In genomic region chr8:105851651-105852143, GRCm38 (mm10) we compare ENCODE assay signal across 8 mouse cellular contexts. TPM values are rescaled to one million over a fixed set of nuclear protein-coding genes. Genes with fewer than 3 reads are reported as not detected.
DNase-seq lines count a peak whose midpoint lies in the region; ATAC-seq lines count a peak whose summit lies in the region.

No protein-coding gene starts in this region.

- H3K36me3 ChIP-seq in embryonic facial prominence, embryonic 12.5 days, result peaks cover 26% of the 10 kb centered on the region
- peaks cover 30% of the 10 kb centered on the region for H3K36me3 ChIP-seq in limb, embryonic 12.5 days
- H3K36me3 ChIP-seq in midbrain, embryonic 14.5 days (ENCODE audit: control insufficient read depth, insufficient read depth, low read length), result peaks cover 30% of the 10 kb centered on the region

- no peaks in the 10 kb centered on the region for H3K9me3 ChIP-seq in embryonic facial prominence, embryonic 12.5 days
- no peaks in the 10 kb centered on the region for H3K9me3 ChIP-seq in limb, embryonic 12.5 days
- no peaks in the 10 kb centered on the region for H3K9me3 ChIP-seq in midbrain, embryonic 14.5 days (ENCODE audit: control insufficient read depth, low read length)

- WGBS in embryonic facial prominence, embryonic 12.5 days, result under 1% methylated on average over 34 of the region's 34 CpGs
- WGBS in limb, embryonic 12.5 days, result under 1% methylated on average over 34 of the region's 34 CpGs
- WGBS in midbrain, embryonic 14.5 days, result under 1% methylated on average over 34 of the region's 34 CpGs

- peak; percentile 83 for ATAC-seq in embryonic facial prominence, embryonic 12.5 days (ENCODE audit: insufficient number of reproducible peaks, insufficient read depth, low FRiP score, low TSS enrichment)
- peak; percentile 75 for ATAC-seq in limb, embryonic 12.5 days (ENCODE audit: insufficient number of reproducible peaks, insufficient read depth, low FRiP score, low TSS enrichment, low read depth)
- ATAC-seq in midbrain, embryonic 14.5 days (ENCODE audit: low FRiP score, low TSS enrichment), result peak; percentile 86

- H3K4me2 ChIP-seq in embryonic facial prominence, embryonic 12.5 days (replicated peaks), result peak overlapping the region; percentile 68
- H3K4me2 ChIP-seq in limb, embryonic 12.5 days, result peak overlapping the region; percentile 69
- peak overlapping the region; percentile 58 for H3K4me2 ChIP-seq in midbrain, embryonic 14.5 days (ENCODE audit: low read length)

- peak overlapping the region; percentile 80 for H3K9ac ChIP-seq in embryonic facial prominence, embryonic 12.5 days
- H3K9ac ChIP-seq in limb, embryonic 12.5 days (replicated peaks), result peak overlapping the region; percentile 77
- peak overlapping the region; percentile 72 for H3K9ac ChIP-seq in midbrain, embryonic 14.5 days (replicated peaks; ENCODE audit: low read length)

- DNase-seq in 416B (ENCODE audit: low read depth), result peak; percentile 95
- DNase-seq in adrenal gland, postnatal 36 days, result peak; percentile 90 to 92
- DNase-seq in heart, adult 18-20 months, result peak; percentile 92 to 96
- peak; percentile 89 for DNase-seq in kidney, adult 18-20 months
- peak; percentile 97 for DNase-seq in midbrain, embryonic 14.5 days
- peak; percentile 74 to 85 for DNase-seq in spleen, adult 18-20 months

- no peaks in the 10 kb centered on the region for H3K27me3 ChIP-seq in embryonic facial prominence, embryonic 12.5 days
- no peaks in the 10 kb centered on the region for H3K27me3 ChIP-seq in limb, embryonic 12.5 days
- no peaks in the 10 kb centered on the region for H3K27me3 ChIP-seq in midbrain, embryonic 14.5 days (ENCODE audit: control insufficient read depth, insufficient read depth, low read length)

- H3K4me3 ChIP-seq in embryonic facial prominence, embryonic 12.5 days, result peak overlapping the region; percentile 79
- H3K4me3 ChIP-seq in limb, embryonic 12.5 days (replicated peaks), result peak overlapping the region; percentile 74
- H3K4me3 ChIP-seq in midbrain, embryonic 14.5 days (replicated peaks; ENCODE audit: low read depth, low read length), result peak overlapping the region; percentile 73

- H3K4me1 ChIP-seq in embryonic facial prominence, embryonic 12.5 days, result peaks cover 17% of the 10 kb centered on the region
- H3K4me1 ChIP-seq in limb, embryonic 12.5 days (replicated peaks), result peaks cover 20% of the 10 kb centered on the region
- peaks cover 20% of the 10 kb centered on the region for H3K4me1 ChIP-seq in midbrain, embryonic 14.5 days (ENCODE audit: control insufficient read depth, insufficient read depth, low read length)

- peak overlapping the region; percentile 78 for H3K27ac ChIP-seq in embryonic facial prominence, embryonic 12.5 days
- H3K27ac ChIP-seq in limb, embryonic 12.5 days, result peak overlapping the region; percentile 82
- H3K27ac ChIP-seq in midbrain, embryonic 14.5 days (replicated peaks; ENCODE audit: low read depth, low read length), result peak overlapping the region; percentile 80

RNA-seq across cellular contexts. Expression of gene Cenpt, which starts 1.4 kb away (rescaled TPM):
- 1 to 10 TPM; 4.3 to 9.6 TPM for total RNA-seq in adrenal gland, postnatal 36 days (2021)
- polyA plus RNA-seq in embryonic facial prominence, embryonic 12.5 days (2016; fragmentation: Nextera tagmentation; extraction: Ambion mirVana), result 59.8 and 60.6 TPM in 2 replicates
- 1 to 10 TPM; 2.2 to 2.5 TPM for total RNA-seq in heart, adult 18-20 months (2021)
- polyA plus RNA-seq in limb, embryonic 12.5 days (2016; fragmentation: Nextera tagmentation; extraction: Ambion mirVana), result 55.3 and 59.2 TPM in 2 replicates
- polyA plus RNA-seq in midbrain, embryonic 14.5 days (2014; fragmentation: Nextera tagmentation; extraction: Ambion mirVana), result 46.7 and 55.7 TPM in 2 replicates

RNA-seq across cellular contexts. Expression of gene Thap11, which starts 3.2 kb away (rescaled TPM):
- total RNA-seq in adrenal gland, postnatal 36 days (2021), result 10 to 100 TPM; 40.0 to 41.1 TPM
- 84.6 and 86.8 TPM in 2 replicates for polyA plus RNA-seq in embryonic facial prominence, embryonic 12.5 days (2016; fragmentation: Nextera tagmentation; extraction: Ambion mirVana)
- total RNA-seq in heart, adult 18-20 months (2021), result 10 to 100 TPM; 27.5 to 27.8 TPM
- polyA plus RNA-seq in limb, embryonic 12.5 days (2016; fragmentation: Nextera tagmentation; extraction: Ambion mirVana), result 85.6 and 96.3 TPM in 2 replicates
- 49.8 and 51.5 TPM in 2 replicates for polyA plus RNA-seq in midbrain, embryonic 14.5 days (2014; fragmentation: Nextera tagmentation; extraction: Ambion mirVana)

RNA-seq across cellular contexts. Expression of gene Nutf2, which starts 8.7 kb away (rescaled TPM):
- 10 to 100 TPM; 43.2 to 43.8 TPM for total RNA-seq in adrenal gland, postnatal 36 days (2021)
- polyA plus RNA-seq in embryonic facial prominence, embryonic 12.5 days (2016; fragmentation: Nextera tagmentation; extraction: Ambion mirVana), result 228 and 268 TPM in 2 replicates
- 10 to 100 TPM; 27.0 to 43.8 TPM for total RNA-seq in heart, adult 18-20 months (2021)
- polyA plus RNA-seq in limb, embryonic 12.5 days (2016; fragmentation: Nextera tagmentation; extraction: Ambion mirVana), result 253 and 266 TPM in 2 replicates
- polyA plus RNA-seq in midbrain, embryonic 14.5 days (2014; fragmentation: Nextera tagmentation; extraction: Ambion mirVana), result 217 and 221 TPM in 2 replicates

RNA-seq across cellular contexts. Expression of gene Tsnaxip1, which starts 24.2 kb away (rescaled TPM):
- total RNA-seq in adrenal gland, postnatal 36 days (2021), result not detected
- 0.43 TPM in 1 of 2 replicates, not detected in the other for polyA plus RNA-seq in embryonic facial prominence, embryonic 12.5 days (2016; fragmentation: Nextera tagmentation; extraction: Ambion mirVana)
- not detected for total RNA-seq in heart, adult 18-20 months (2021)
- 0.17 and 0.56 TPM in 2 replicates for polyA plus RNA-seq in limb, embryonic 12.5 days (2016; fragmentation: Nextera tagmentation; extraction: Ambion mirVana)
- polyA plus RNA-seq in midbrain, embryonic 14.5 days (2014; fragmentation: Nextera tagmentation; extraction: Ambion mirVana), result 0.24 and 0.32 TPM in 2 replicates

RNA-seq across cellular contexts. Expression of gene Ranbp10, which starts 24.5 kb away (rescaled TPM):
- 10 to 100 TPM; 23.7 to 24.0 TPM for total RNA-seq in adrenal gland, postnatal 36 days (2021)
- 14.9 and 16.0 TPM in 2 replicates for polyA plus RNA-seq in embryonic facial prominence, embryonic 12.5 days (2016; fragmentation: Nextera tagmentation; extraction: Ambion mirVana)
- total RNA-seq in heart, adult 18-20 months (2021), result 10 to 100 TPM; 18.1 to 18.6 TPM
- polyA plus RNA-seq in limb, embryonic 12.5 days (2016; fragmentation: Nextera tagmentation; extraction: Ambion mirVana), result 14.9 and 17.2 TPM in 2 replicates
- polyA plus RNA-seq in midbrain, embryonic 14.5 days (2014; fragmentation: Nextera tagmentation; extraction: Ambion mirVana), result 12.3 and 12.5 TPM in 2 replicates

Comparison
In these comparisons a context has a peak if more than half of its experiments do, and no peak if none do; other contexts are left out.
1. Peak in every context shown above with its lines: DNase-seq, ATAC-seq, H3K4me3 ChIP-seq and H3K27ac ChIP-seq.